Mouse (Mus musculus): Measurements from ENCODE around the gene Unc5b.
"Not testable (repeated sequence)": the region's sequence is repeated elsewhere in the genome, so short reads cannot be mapped to it uniquely, and the experiment has no call there.

Gene Unc5b

DNA sequence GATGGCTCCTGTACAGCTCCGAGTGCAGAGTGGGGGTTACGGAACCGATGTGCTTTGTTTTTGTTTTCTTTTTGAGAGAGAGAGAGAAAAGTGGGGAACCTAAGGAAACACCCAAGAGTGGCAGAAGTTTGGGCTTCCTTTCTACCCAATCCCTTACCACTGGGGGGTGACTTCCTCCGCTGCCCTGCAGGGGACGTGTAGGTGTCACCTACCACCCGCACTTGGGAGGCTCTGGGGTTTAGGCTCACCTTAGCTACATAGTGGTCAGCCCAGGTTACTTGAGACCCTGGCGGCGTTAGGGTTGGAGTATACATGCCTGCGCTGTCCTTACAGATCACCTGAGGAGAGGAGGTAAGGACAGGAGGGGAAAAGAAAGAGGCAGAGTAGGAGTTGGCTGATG lies 78.1 kb downstream of the Unc5b start:
- peak in 1 of 2 experiments; percentile 48 for DNase-seq (ENCODE audit: low spot score in 2 of 2)

GRCm38 (mm10) chr10:60752040-60753020 lies 79.1 kb downstream of the Unc5b start, which contains the start of gene Slc29a3:
Gene Slc29a3 (minus strand): TSS chr10:60752794.
- DNase-seq (ENCODE audit: low spot score in 2 of 2): peak; percentile 91 to 99

- DNase-seq (ENCODE audit: low spot score in 2 of 2): no peak
Observed at GRCm38 (mm10) chr10:60747667-60748212, 83.6 kb downstream of the Unc5b start.

DNA sequence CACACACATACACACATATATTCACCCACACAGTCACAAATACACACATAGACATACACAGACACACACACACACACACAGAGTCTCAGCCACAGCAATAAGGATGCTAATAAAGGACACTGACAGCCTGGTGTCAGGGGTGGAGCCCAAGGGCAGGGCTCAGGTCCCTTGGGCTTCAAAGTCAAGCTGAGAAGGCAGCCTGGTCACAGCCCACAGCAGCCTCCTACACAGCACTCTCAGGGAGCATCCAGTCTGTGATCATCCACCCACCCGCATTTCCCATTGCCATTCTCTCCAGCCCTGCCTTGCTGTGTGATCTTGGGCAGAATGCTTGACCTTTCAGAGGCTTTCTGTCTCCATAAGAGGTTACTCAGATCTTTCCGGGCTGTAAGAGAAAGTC lies 84.9 kb downstream of the Unc5b start:
- peak in 1 of 2 experiments; percentile 41 for DNase-seq (ENCODE audit: low spot score in 2 of 2)

DNA sequence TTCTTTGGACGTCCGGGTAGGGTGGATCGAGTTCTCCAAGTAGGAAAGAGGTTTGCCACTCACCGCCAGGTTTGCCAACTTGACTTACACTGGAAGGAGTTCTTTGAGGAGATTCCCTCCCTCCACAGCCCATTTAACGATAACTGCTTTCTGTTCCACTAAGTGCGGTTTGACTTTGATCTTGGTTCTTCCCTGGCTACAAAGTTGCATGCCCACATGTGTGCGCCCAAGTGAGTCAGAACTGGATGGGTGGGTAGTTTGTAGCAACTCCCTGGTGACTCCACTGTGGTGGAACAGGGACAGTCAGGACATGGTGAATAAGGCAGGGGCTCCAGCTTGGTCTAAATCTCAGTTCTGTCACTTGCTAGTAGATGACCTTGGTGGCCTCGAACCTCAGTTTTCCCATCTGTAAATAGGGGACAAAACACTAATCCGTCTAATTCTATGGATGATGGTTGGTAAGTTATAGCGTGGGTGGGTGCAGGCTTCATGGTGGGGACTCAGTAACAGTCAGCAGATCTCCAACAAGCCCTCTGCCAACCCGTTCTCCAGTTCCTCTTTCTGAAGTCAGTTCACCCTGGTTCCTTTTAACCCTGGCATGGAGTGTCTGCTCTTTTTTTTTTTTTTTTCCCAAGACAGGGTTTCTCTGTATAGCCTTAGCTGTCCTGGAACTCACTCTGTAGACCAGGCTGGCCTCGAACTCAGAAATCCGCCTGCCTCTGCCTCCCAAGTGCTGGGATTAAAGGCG lies 86.7 kb downstream of the Unc5b start:
- peak in 1 of 2 experiments; percentile 30 for DNase-seq (ENCODE audit: low spot score in 2 of 2)

- no peak for DNase-seq (ENCODE audit: low spot score in 2 of 2)
Observed at GRCm38 (mm10) chr10:60743681-60744080, 87.7 kb downstream of the Unc5b start.

- DNase-seq (ENCODE audit: low spot score in 2 of 2): no peak
Observed at GRCm38 (mm10) chr10:60742942-60743341, 88.4 kb downstream of the Unc5b start.

GRCm38 (mm10) chr10:60742296-60742695 lies 89.1 kb downstream of the Unc5b start:
- not testable (repeated sequence) for DNase-seq (ENCODE audit: low spot score in 2 of 2)

- peak in 1 of 2 experiments; percentile 39 for DNase-seq (ENCODE audit: low spot score in 2 of 2)
Observed at GRCm38 (mm10) chr10:60741435-60741834, 89.9 kb downstream of the Unc5b start.

GRCm38 (mm10) chr10:60739619-60740363 lies 91.6 kb downstream of the Unc5b start:
- peak in 1 of 2 experiments; percentile 32 for DNase-seq (ENCODE audit: low spot score in 2 of 2)

- DNase-seq (ENCODE audit: low spot score in 2 of 2): no peak
Observed at GRCm38 (mm10) chr10:60737886-60738640, 93.3 kb downstream of the Unc5b start.

GRCm38 (mm10) chr10:60737169-60737728 lies 94.1 kb downstream of the Unc5b start:
- DNase-seq (ENCODE audit: low spot score in 2 of 2): no peak

GRCm38 (mm10) chr10:60735737-60736136 lies 95.6 kb downstream of the Unc5b start:
- no peak for DNase-seq (ENCODE audit: low spot score in 2 of 2)

GRCm38 (mm10) chr10:60733471-60733870 lies 97.9 kb downstream of the Unc5b start:
- no peak for DNase-seq (ENCODE audit: low spot score in 2 of 2)

- DNase-seq (ENCODE audit: low spot score in 2 of 2): no peak
Observed at GRCm38 (mm10) chr10:60732397-60732861, 99.0 kb downstream of the Unc5b start.

DNA sequence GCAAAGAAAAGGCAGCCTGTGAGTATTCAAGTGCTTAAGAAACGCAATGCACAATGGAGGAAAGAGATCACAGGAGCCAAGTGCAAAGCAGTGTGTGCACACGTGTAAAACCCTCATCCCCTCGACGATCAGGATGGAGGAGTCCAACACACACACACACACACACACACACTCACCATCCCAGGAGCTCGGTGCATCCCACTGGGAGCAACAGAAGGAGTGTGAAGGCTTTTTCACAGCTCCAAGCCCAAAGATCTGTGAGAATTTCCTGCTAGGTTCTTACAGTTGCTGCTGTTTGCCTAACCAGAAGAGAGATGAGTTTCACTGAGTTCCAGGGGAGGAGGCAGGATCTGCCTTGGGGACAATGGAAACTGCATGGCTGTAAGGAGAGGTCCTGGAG lies 99.6 kb downstream of the Unc5b start:
- DNase-seq (ENCODE audit: low spot score in 2 of 2): no peak

- no peak for DNase-seq (ENCODE audit: low spot score in 2 of 2)
Observed at GRCm38 (mm10) chr10:60727301-60727700, 104.1 kb downstream of the Unc5b start.

DNA sequence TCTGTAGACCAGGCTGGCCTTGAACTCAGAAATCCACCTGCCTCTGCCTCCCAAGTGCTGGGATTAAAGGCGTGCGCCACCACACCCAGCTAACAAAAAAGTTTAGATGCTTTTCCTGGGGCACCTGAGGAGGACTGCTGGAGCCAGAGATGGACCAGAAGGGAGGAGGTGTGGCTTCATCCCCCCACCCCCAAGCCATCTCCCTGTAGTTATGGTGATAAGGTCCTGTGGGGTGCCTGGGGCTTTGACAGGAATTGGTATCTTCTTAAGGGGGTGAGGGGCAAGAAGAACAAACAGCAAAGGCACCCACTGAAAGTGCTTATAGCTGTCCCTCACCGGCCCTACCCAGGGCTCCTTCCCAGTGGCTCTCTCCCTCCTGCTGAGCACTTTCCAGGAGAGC lies 104.5 kb downstream of the Unc5b start:
- DNase-seq (ENCODE audit: low spot score in 2 of 2): no peak

DNA sequence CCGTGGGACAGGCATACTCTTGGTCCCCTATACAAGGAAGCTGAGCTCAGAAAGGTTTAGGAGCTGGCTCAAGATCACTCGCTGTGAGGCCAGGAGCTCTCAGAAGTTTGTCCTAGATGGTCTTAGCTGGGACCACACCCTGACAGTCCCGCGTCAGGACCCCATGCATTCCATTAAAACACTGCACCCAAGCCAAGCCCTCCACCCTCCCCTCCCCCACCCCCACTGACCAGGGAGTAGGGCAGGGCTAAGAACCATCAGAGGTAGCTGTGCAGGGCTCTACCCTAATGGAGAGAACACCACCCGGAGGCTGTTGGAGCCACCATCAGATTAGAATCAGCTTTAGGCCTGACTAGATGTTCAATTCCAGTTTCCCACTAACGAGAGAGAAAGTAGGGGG lies 106.9 kb downstream of the Unc5b start:
- no peak for DNase-seq (ENCODE audit: low spot score in 2 of 2)

GRCm38 (mm10) chr10:60723345-60723744 lies 108.0 kb downstream of the Unc5b start:
- DNase-seq (ENCODE audit: low spot score in 2 of 2): peak in 1 of 2 experiments; percentile 37

Data from spleen, postnatal 10 days (tissue).